Mouse (Mus musculus) C2C12 (cell line): ENCODE data around the gene Gabra5.

Experiments used
- CTCF ChIP-seq: IDR thresholded peaks from one replicate; pipeline ENCODE4 v1.5.1; 2011; ENCODE audit not compliant: control insufficient read depth, insufficient read depth, insufficient read length
- USF1 ChIP-seq: IDR thresholded peaks from one replicate; pipeline ENCODE4 v1.6.1; 2011; ENCODE audit warnings: low read depth, mild to moderate bottlenecking, control low read depth, moderate library complexity

DNA sequence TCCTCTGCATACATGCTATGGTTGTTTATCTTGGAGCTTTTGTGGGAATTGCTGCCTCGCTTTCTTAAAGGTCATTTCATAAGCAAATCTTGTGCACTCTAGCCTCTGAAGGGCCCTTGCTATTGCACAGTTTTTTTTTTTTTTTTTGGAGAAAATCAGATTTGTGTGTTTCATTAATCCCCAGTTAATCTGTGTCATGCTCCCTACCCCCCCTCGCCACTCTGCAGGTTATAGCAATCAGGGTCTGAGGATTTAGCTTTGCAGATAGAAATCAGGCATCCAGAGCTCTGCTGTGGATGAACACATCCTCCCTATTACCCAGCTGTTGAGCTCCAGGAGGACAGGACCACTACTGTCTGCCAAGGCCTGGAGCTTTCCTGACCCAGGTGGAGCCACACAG is 90.5 kb downstream of the Gabra5 start, which contains the start of gene Gabrb3:
- TF ChIP-seq USF1, result no peak
- no peak for TF ChIP-seq CTCF
